Mouse (Mus musculus) gastrocnemius, adult 2 months (tissue): ENCODE measurements around the gene Atad1. TPM values are rescaled to one million over a fixed set of nuclear protein-coding genes. Genes with fewer than 3 reads are reported as not detected.

Experiments used
- DNase-seq: peaks from one replicate; pipeline ENCODE4 v3.0.0; 2022
- H3K27ac ChIP-seq: fragments of 200-600 bp; 2 replicates; pipeline ENCODE4 v1.8.1; 2022; ENCODE audit warnings: mild to moderate bottlenecking
- H3K4me3 ChIP-seq: fragments of 200-600 bp; 2 replicates; pipeline ENCODE4 v1.8.1; 2022; ENCODE audit warnings: mild to moderate bottlenecking, moderate library complexity
- CTCF ChIP-seq: fragments of 200-600 bp; IDR thresholded peaks from 2 replicates; pipeline ENCODE4 v1.8.1; 2022; ENCODE audit warnings: antibody characterized with exemption, mild to moderate bottlenecking, moderate library complexity
- intact Hi-C: fragments of 180-260 bp; cut with DNase I; formaldehyde crosslinking; loops from one replicate; pipeline ENCODE4 v1.15.1; 2025
- total RNA-seq, 2 experiments: library from RNA; stranded (reverse); gene quantifications; 2 replicates each; pipeline ENCODE4 v1.2.3; 2021

Gene Atad1
- total RNA-seq, 2 experiments from 2014 or later: 55.3 to 71.6 TPM

- intact Hi-C loops: no loop called here
- TF ChIP-seq CTCF: no peak
- no peak overlapping the region for H3K4me3 ChIP-seq
- no peak overlapping the region for H3K27ac ChIP-seq
- DNase-seq: no peak
Observed at GRCm38 (mm10) chr19:32651046-32651445, 88.5 kb downstream of the Atad1 start.

- no peak for TF ChIP-seq CTCF
- H3K27ac ChIP-seq: no peak overlapping the region
- no peak for DNase-seq
- no peak overlapping the region for H3K4me3 ChIP-seq
- intact Hi-C loops: no loop called here
Observed at GRCm38 (mm10) chr19:32648019-32648571, 91.5 kb downstream of the Atad1 start.

- intact Hi-C loops: no loop called here
- H3K4me3 ChIP-seq: no peak overlapping the region
- no peak for TF ChIP-seq CTCF
- H3K27ac ChIP-seq: no peak overlapping the region
- DNase-seq: no peak
Observed at GRCm38 (mm10) chr19:32646382-32646781, 93.2 kb downstream of the Atad1 start.

GRCm38 (mm10) chr19:32645939-32646338, 93.6 kb downstream of the Atad1 start:
- intact Hi-C loops: no loop called here
- DNase-seq: no peak
- TF ChIP-seq CTCF: no peak
- Histone ChIP-seq H3K4me3 (no peak overlapping the region), H3K27ac (no peak overlapping the region)

- peak; percentile 7; the same call in 1 of the 2 replicates for TF ChIP-seq CTCF
- intact Hi-C loops: no loop called here
- H3K4me3 ChIP-seq: no peak overlapping the region
- no peak overlapping the region for H3K27ac ChIP-seq
- no peak for DNase-seq
Observed at GRCm38 (mm10) chr19:32643642-32644041, 95.9 kb downstream of the Atad1 start.

- intact Hi-C loops: no loop called here
- Histone ChIP-seq H3K4me3 (no peak overlapping the region), H3K27ac (no peak overlapping the region)
- DNase-seq: no peak
- TF ChIP-seq CTCF: no peak
Observed at GRCm38 (mm10) chr19:32641995-32642394, 97.6 kb downstream of the Atad1 start.

GRCm38 (mm10) chr19:32641535-32641934, 98.1 kb downstream of the Atad1 start:
- intact Hi-C loops: no loop called here
- H3K4me3 ChIP-seq: no peak overlapping the region
- DNase-seq: no peak
- TF ChIP-seq CTCF: no peak
- no peak overlapping the region for H3K27ac ChIP-seq

- Histone ChIP-seq H3K4me3 (no peak overlapping the region), H3K27ac (no peak overlapping the region)
- DNase-seq: no peak
- intact Hi-C loops: no loop called here
- TF ChIP-seq CTCF: no peak
Observed at GRCm38 (mm10) chr19:32638276-32638903, 101.2 kb downstream of the Atad1 start.

- no peak overlapping the region for H3K27ac ChIP-seq
- no peak for DNase-seq
- no peak for TF ChIP-seq CTCF
- H3K4me3 ChIP-seq: peak overlapping the region; percentile 24; the same call in 1 of the 2 replicates
- intact Hi-C loops: no loop called here
Observed at GRCm38 (mm10) chr19:32637357-32638275, 102.0 kb downstream of the Atad1 start.

GRCm38 (mm10) chr19:32634916-32635315, 104.7 kb downstream of the Atad1 start:
- no peak for DNase-seq
- no peak for TF ChIP-seq CTCF
- no peak overlapping the region for H3K4me3 ChIP-seq
- intact Hi-C loops: loop anchor here (5.0 kb wide), 1 partner anchor 38 kb away; the partner anchor contains the start of gene Papss2
- peak overlapping the region; percentile 67 for H3K27ac ChIP-seq

GRCm38 (mm10) chr19:32628572-32629132, 110.9 kb downstream of the Atad1 start:
- no peak overlapping the region for H3K4me3 ChIP-seq
- TF ChIP-seq CTCF: no peak
- DNase-seq: no peak
- no peak overlapping the region for H3K27ac ChIP-seq
- intact Hi-C loops: no loop called here

- no peak overlapping the region for H3K4me3 ChIP-seq
- no peak for TF ChIP-seq CTCF
- intact Hi-C loops: no loop called here
- no peak for DNase-seq
- no peak overlapping the region for H3K27ac ChIP-seq
Observed at GRCm38 (mm10) chr19:32627631-32628030, 112.0 kb downstream of the Atad1 start.
